Mouse (Mus musculus) liver, postnatal 0 days (tissue): Measurements from ENCODE around the gene Smyd3. TPM values are rescaled to one million over a fixed set of nuclear protein-coding genes. Genes with fewer than 3 reads are reported as not detected.

Experiments used
- ATAC-seq: fragments of 200-750 bp; cut with Nextera tagmentation; 2 replicates; pipeline ENCODE4 v1.8.0; 2017; ENCODE audit warnings: mild to moderate bottlenecking, moderate library complexity
- DNase-seq: peaks from one replicate; pipeline ENCODE4 v3.0.0-alpha.2; 2016
- H3K27ac ChIP-seq: fragments of 300-500 bp; sonication (generic); 2 replicates; pipeline ENCODE4 v1.5.1; 2014; ENCODE audit warnings: antibody characterized with exemption, moderate library complexity, mild to moderate bottlenecking, low read depth
- H3K27me3 ChIP-seq: fragments of 300-500 bp; sonication (generic); 2 replicates; pipeline ENCODE4 v1.6.1; 2014; ENCODE audit warnings: low read length, control low read depth, mixed read lengths; ENCODE audit not compliant: insufficient read depth
- H3K36me3 ChIP-seq: fragments of 300-500 bp; sonication (generic); replicated peaks from 2 replicates; pipeline ENCODE4 v1.6.1; 2014; ENCODE audit warnings: mild to moderate bottlenecking, control low read depth, low read length, moderate library complexity, mixed read lengths; ENCODE audit not compliant: insufficient read depth
- H3K4me1 ChIP-seq: fragments of 300-500 bp; sonication (generic); 2 replicates; pipeline ENCODE4 v1.6.1; 2014; ENCODE audit warnings: antibody characterized with exemption, mild to moderate bottlenecking, control low read depth; ENCODE audit not compliant: insufficient read depth
- H3K4me2 ChIP-seq: fragments of 300-500 bp; sonication (generic); 2 replicates; pipeline ENCODE4 v1.6.1; 2014; ENCODE audit warnings: low read depth, mild to moderate bottlenecking, low read length, moderate library complexity, mixed read lengths
- H3K4me3 ChIP-seq: fragments of 300-500 bp; sonication (generic); 2 replicates; pipeline ENCODE4 v1.5.1; 2014; ENCODE audit warnings: low read depth, low read length
- H3K9ac ChIP-seq: fragments of 300-500 bp; sonication (generic); replicated peaks from 2 replicates; pipeline ENCODE4 v1.6.1; 2014; ENCODE audit warnings: mild to moderate bottlenecking, moderate library complexity
- H3K9me3 ChIP-seq: fragments of 300-500 bp; sonication (generic); 2 replicates; pipeline ENCODE4 v1.6.1; 2016; ENCODE audit warnings: mild to moderate bottlenecking, control low read depth, low read length, mixed read lengths
- CTCF ChIP-seq: sonication (generic); IDR thresholded peaks from 2 replicates; pipeline ENCODE4 v1.5.1; 2016; ENCODE audit warnings: antibody characterized with exemption, low read depth
- EP300 ChIP-seq: IDR thresholded peaks from 2 replicates; pipeline ENCODE4 v1.6.1; 2016; ENCODE audit warnings: antibody characterized with exemption, low read depth, mild to moderate bottlenecking
- WGBS: fragments of 180-500 bp; shearing (Covaris S2); extraction: QIAGEN DNeasy Blood & Tissue Kit; methylation state at CpG from one replicate; pipeline ENCODE4 v1.1.7; 2014; ENCODE audit not compliant: insufficient replicate concordance; 5-methylcytosine and 5-hydroxymethylcytosine counted together
- polyA plus RNA-seq: library from polyadenylated mRNA; unstranded; fragments of >200 nt; fragmentation: Nextera tagmentation; extraction: Ambion mirVana; gene quantifications from 2 replicates; pipeline ENCODE4 v1.2.1, GENCODE M21; 2015

The Smyd3 gene
- polyA plus RNA-seq, 1 experiment from 2014 or later, result 5.1 TPM

- no peak overlapping the region for H3K4me3 ChIP-seq
- no peak for DNase-seq
- WGBS, result 82% methylated on average over 17 of the region's 17 CpGs
Observed at GRCm38 (mm10) chr1:179473920-179474643, 43.8 kb downstream of the Smyd3 start.

GRCm38 (mm10) chr1:179467970-179468369 lies 49.9 kb downstream of the Smyd3 start:
- Histone ChIP-seq H3K27me3 (no peaks in the 10 kb centered on the region), H3K27ac (no peak overlapping the region), H3K4me3 (no peak overlapping the region), H3K4me1 (no peaks in the 10 kb centered on the region), H3K4me2 (no peak overlapping the region), H3K9ac (no peak overlapping the region), H3K9me3 (0 out of 2 replicates have a peak, but pooled peaks cover 6% of the 10 kb centered on the region), H3K36me3 (peaks cover 8% of the 10 kb centered on the region)
- TF ChIP-seq EP300 (no peak), CTCF (no peak)
- no peak for DNase-seq
- 84% methylated on average over 8 of the region's 8 CpGs for WGBS
- no peak for ATAC-seq

More at GRCm38 (mm10) chr1:179473920-179474643, 43.8 kb downstream of the Smyd3 start:
- no peak overlapping the region for H3K27ac ChIP-seq
- H3K4me2 ChIP-seq, result no peak overlapping the region
- no peak for TF ChIP-seq EP300
- TF ChIP-seq CTCF, result no peak
- no peak overlapping the region for H3K9ac ChIP-seq
- peaks cover 8% of the 10 kb centered on the region for H3K36me3 ChIP-seq
- 0 out of 2 replicates have a peak, but pooled peaks cover 6% of the 10 kb centered on the region for H3K9me3 ChIP-seq
- no peaks in the 10 kb centered on the region for H3K4me1 ChIP-seq
- ATAC-seq, result no peak
- no peaks in the 10 kb centered on the region for H3K27me3 ChIP-seq

DNA sequence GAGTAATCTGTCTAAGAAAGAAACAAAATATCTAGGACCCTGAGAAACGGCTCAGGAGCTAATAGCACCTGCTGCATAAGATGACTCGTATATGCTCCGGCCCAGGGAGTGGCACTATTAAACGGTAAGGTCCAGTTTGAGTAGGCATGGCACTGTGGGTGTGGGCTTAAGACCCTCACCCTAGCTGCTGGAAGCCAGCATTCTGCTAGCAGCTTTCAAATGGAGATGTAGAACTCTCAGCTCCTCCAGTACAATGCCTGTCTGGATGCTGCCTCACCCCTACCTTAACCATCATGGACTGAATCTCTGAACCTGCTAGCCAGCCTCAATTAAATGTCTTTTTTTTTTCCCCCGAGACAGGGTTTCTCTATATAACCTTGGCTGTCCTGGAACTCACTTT lies 55.5 kb downstream of the Smyd3 start:
- H3K4me2 ChIP-seq, result no peak overlapping the region
- H3K36me3 ChIP-seq, result no peaks in the 10 kb centered on the region
- TF ChIP-seq EP300 (no peak), CTCF (no peak)
- H3K4me1 ChIP-seq, result no peaks in the 10 kb centered on the region
- ATAC-seq (no peak), DNase-seq (no peak)
- no peaks in the 10 kb centered on the region for H3K27me3 ChIP-seq
- H3K9ac ChIP-seq, result no peak overlapping the region
- 83% methylated on average over 5 of the region's 5 CpGs for WGBS
- no peak overlapping the region for H3K4me3 ChIP-seq
- no peaks in the 10 kb centered on the region for H3K9me3 ChIP-seq
- H3K27ac ChIP-seq, result no peak overlapping the region

- H3K27me3 ChIP-seq, result no peaks in the 10 kb centered on the region
- ATAC-seq (no peak), DNase-seq (no peak)
- no peak overlapping the region for H3K9ac ChIP-seq
- no peak overlapping the region for H3K4me2 ChIP-seq
- H3K4me3 ChIP-seq, result no peak overlapping the region
- H3K9me3 ChIP-seq, result no peaks in the 10 kb centered on the region
- 87% methylated on average over 22 of the region's 22 CpGs for WGBS
- H3K36me3 ChIP-seq, result no peaks in the 10 kb centered on the region
- no peak overlapping the region for H3K27ac ChIP-seq
- TF ChIP-seq CTCF (no peak), EP300 (no peak)
- H3K4me1 ChIP-seq, result no peaks in the 10 kb centered on the region
Observed at GRCm38 (mm10) chr1:179461019-179461814, 56.6 kb downstream of the Smyd3 start.

GRCm38 (mm10) chr1:179458987-179459368 lies 58.9 kb downstream of the Smyd3 start:
- H3K27me3 ChIP-seq, result no peaks in the 10 kb centered on the region
- no peak overlapping the region for H3K4me3 ChIP-seq
- H3K9me3 ChIP-seq, result no peaks in the 10 kb centered on the region
- DNase-seq (no peak), ATAC-seq (no peak)
- H3K9ac ChIP-seq, result no peak overlapping the region
- H3K27ac ChIP-seq, result no peak overlapping the region
- TF ChIP-seq EP300 (no peak), CTCF (no peak)
- H3K4me1 ChIP-seq, result no peaks in the 10 kb centered on the region
- no peak overlapping the region for H3K4me2 ChIP-seq
- H3K36me3 ChIP-seq, result no peaks in the 10 kb centered on the region
- 73% methylated on average over 10 of the region's 10 CpGs for WGBS

DNA sequence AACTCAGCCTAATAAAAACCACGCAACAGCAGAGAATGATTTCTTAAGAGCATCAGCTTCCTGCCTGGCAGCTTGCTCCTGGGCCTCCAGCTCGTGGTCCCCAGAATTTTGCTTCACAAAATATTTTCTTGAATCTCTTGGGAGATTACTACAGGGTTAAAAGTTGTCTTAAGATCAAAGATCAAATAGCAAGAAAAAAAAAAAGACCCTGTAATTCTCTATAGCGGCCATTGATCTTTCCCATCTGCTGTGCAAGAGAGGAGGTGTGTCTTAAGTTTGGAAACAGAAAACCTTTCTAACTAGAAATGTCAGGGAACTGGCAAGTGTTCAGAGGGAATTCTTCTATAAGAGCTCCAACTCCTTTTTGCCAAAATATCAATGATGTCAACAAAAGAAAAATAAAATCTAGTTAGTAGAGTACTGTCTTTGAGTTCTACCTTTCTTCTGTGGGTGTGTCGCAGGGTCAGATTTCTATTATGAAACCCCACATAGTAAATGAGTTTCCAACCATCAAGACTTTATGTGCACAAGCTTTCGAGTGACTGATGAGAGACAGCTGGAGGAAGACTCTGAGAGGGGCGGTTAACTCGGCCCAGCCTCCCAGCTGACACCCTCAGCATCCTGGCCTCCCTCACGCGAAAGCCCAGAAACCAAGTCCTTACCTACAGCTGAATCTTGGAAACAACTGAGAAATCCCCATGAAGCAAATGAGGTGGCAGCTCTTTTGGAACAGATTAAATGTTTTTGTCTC lies 59.4 kb downstream of the Smyd3 start:
- ATAC-seq, result no peak
- Histone ChIP-seq H3K27me3 (no peaks in the 10 kb centered on the region), H3K9ac (no peak overlapping the region), H3K4me3 (no peak overlapping the region), H3K27ac (no peak overlapping the region), H3K9me3 (no peaks in the 10 kb centered on the region), H3K36me3 (no peaks in the 10 kb centered on the region), H3K4me1 (no peaks in the 10 kb centered on the region), H3K4me2 (no peak overlapping the region)
- no peak for TF ChIP-seq EP300
- no peak for TF ChIP-seq CTCF
- WGBS, result 77% methylated on average over 9 of the region's 9 CpGs
- no peak for DNase-seq
